Mouse (Mus musculus) Muller cell, postnatal 12 days (primary cell): ENCODE data around the gene Olfr372.
"Not testable (repeated sequence)": the region's sequence is repeated elsewhere in the genome, so short reads cannot be mapped to it uniquely, and the experiment has no call there.

ENCODE experiments used
- DNase-seq: peaks from one replicate; pipeline ENCODE4 v3.0.0-alpha.2; 2015; ENCODE audit errors: inconsistent ontology term

Olfr372 gene

GRCm38 (mm10) chr8:72040918-72041317 is at the start of gene Olfr372:
TSS of gene Olfr372 (plus strand) at chr8:72041218.
- not testable (repeated sequence) for DNase-seq

GRCm38 (mm10) chr8:71999434-71999833 is 41.6 kb upstream of the Olfr372 start:
- DNase-seq: no peak

GRCm38 (mm10) chr8:72000223-72000622 is 40.8 kb upstream of the Olfr372 start:
- no peak for DNase-seq

- no peak for DNase-seq
These were observed 38.1 kb upstream of the Olfr372 start for GRCm38 (mm10) chr8:72002942-72003341.

GRCm38 (mm10) chr8:72005912-72006311 is 35.1 kb upstream of the Olfr372 start:
- peak; percentile 70 for DNase-seq

- no peak for DNase-seq
These were observed 34.3 kb upstream of the Olfr372 start for GRCm38 (mm10) chr8:72006763-72007162.

GRCm38 (mm10) chr8:72008134-72008641 is 32.8 kb upstream of the Olfr372 start:
- no peak for DNase-seq

- DNase-seq: no peak
These were observed 31.5 kb upstream of the Olfr372 start, which contains the start of gene Cyp4f18 for GRCm38 (mm10) chr8:72009473-72009872. TSS of gene Cyp4f18 (minus strand) at chr8:72009626.

- DNase-seq: not testable (repeated sequence)
These were observed 27.4 kb upstream of the Olfr372 start for GRCm38 (mm10) chr8:72013506-72014228.

GRCm38 (mm10) chr8:72017339-72017738 is 23.7 kb upstream of the Olfr372 start:
- DNase-seq: not testable (repeated sequence)

GRCm38 (mm10) chr8:72018141-72018540 is 22.9 kb upstream of the Olfr372 start:
- DNase-seq: peak; percentile 46

GRCm38 (mm10) chr8:72019022-72019421 is 22.0 kb upstream of the Olfr372 start:
- not testable (repeated sequence) for DNase-seq

GRCm38 (mm10) chr8:72019816-72020215 is 21.2 kb upstream of the Olfr372 start:
- DNase-seq: no peak

GRCm38 (mm10) chr8:72024886-72025285 is 16.1 kb upstream of the Olfr372 start:
- DNase-seq: not testable (repeated sequence)

- peak; percentile 72 for DNase-seq
These were observed 8.1 kb upstream of the Olfr372 start for GRCm38 (mm10) chr8:72032926-72033325.

- DNase-seq: no peak
These were observed 1.5 kb downstream of the Olfr372 start for GRCm38 (mm10) chr8:72042493-72042892.

- DNase-seq: not testable (repeated sequence)
These were observed 13.6 kb downstream of the Olfr372 start for GRCm38 (mm10) chr8:72054633-72055032.

- not testable (repeated sequence) for DNase-seq
These were observed 16.6 kb downstream of the Olfr372 start for GRCm38 (mm10) chr8:72057643-72058042.

- DNase-seq: not testable (repeated sequence)
These were observed 25.9 kb downstream of the Olfr372 start for GRCm38 (mm10) chr8:72066819-72067399.

GRCm38 (mm10) chr8:72082877-72083276 is 41.9 kb downstream of the Olfr372 start, which contains the start of gene Olfr373:
TSS of gene Olfr373 (plus strand) at chr8:72083177.
- not testable (repeated sequence) for DNase-seq

- no peak for DNase-seq
These were observed 43.7 kb downstream of the Olfr372 start for GRCm38 (mm10) chr8:72084744-72085143.

- not testable (repeated sequence) for DNase-seq
These were observed 46.6 kb downstream of the Olfr372 start for GRCm38 (mm10) chr8:72087611-72088010.

GRCm38 (mm10) chr8:72096721-72097120 is 55.7 kb downstream of the Olfr372 start:
- DNase-seq: not testable (repeated sequence)
